Mouse (Mus musculus): Measurements from ENCODE around the gene Mfsd11. TPM values are rescaled to one million over a fixed set of nuclear protein-coding genes. Genes with fewer than 3 reads are reported as not detected.

The Mfsd11 gene
- polyA plus RNA-seq, 1 experiment from 2014 or later: 40.6 TPM

GRCm38 (mm10) chr11:116849587-116849986, 2.7 kb upstream of the Mfsd11 start:
- H3K27me3 ChIP-seq (ENCODE audit: control insufficient read depth, insufficient read depth, low read length): no peaks in the 10 kb centered on the region
- H3K4me1 ChIP-seq (ENCODE audit: control insufficient read depth, insufficient read depth, low read length): peaks cover 20% of the 10 kb centered on the region
- no peak overlapping the region for H3K4me3 ChIP-seq (ENCODE audit: low read depth, low read length)
- H3K9me3 ChIP-seq (ENCODE audit: control insufficient read depth, low read length): no peaks in the 10 kb centered on the region
- no peak overlapping the region for H3K4me2 ChIP-seq (ENCODE audit: low read depth, low read length)
- no peak overlapping the region for H3K9ac ChIP-seq (replicated peaks; ENCODE audit: low read depth, low read length)
- H3K36me3 ChIP-seq (ENCODE audit: control insufficient read depth, insufficient read depth, low read length): peaks cover 6% of the 10 kb centered on the region; the same call in 1 of the 2 replicates
- H3K27ac ChIP-seq (ENCODE audit: low read depth, low read length): no peak overlapping the region
- ATAC-seq (ENCODE audit: low read depth): no peak

DNA sequence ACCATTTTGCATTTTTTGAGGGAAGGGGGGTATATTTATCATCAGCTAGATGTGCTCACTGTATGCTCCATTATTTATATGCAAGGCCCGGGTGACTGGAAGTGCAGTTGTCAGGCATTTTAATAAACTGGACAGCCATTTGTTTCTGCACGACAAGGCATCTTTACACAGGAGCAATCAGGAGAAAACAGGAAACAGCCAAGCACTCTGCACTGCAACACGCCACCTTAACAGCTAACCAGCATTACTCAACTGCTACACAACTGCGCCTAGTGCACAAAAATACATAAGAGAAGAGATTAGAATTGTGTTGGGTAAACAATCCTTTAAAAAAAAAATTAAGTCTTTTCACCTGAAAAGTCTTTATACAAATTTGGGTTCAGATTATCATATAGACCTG, 2.2 kb upstream of the Mfsd11 start:
- Histone ChIP-seq H3K4me1 (ENCODE audit: control insufficient read depth, insufficient read depth, low read length) (peaks cover 24% of the 10 kb centered on the region; the same call in 1 of the 2 replicates), H3K36me3 (ENCODE audit: control insufficient read depth, insufficient read depth, low read length) (peaks cover 6% of the 10 kb centered on the region; the same call in 1 of the 2 replicates), H3K4me3 (ENCODE audit: low read depth, low read length) (no peak overlapping the region), H3K27me3 (ENCODE audit: control insufficient read depth, insufficient read depth, low read length) (no peaks in the 10 kb centered on the region), H3K4me2 (ENCODE audit: low read depth, low read length) (peak overlapping the region; percentile 26; the same call in 1 of the 2 replicates), H3K9me3 (ENCODE audit: control insufficient read depth, low read length) (no peaks in the 10 kb centered on the region), H3K9ac (replicated peaks; ENCODE audit: low read depth, low read length) (no peak overlapping the region), H3K27ac (ENCODE audit: low read depth, low read length) (no peak overlapping the region)
- ATAC-seq (ENCODE audit: low read depth): no peak
- 62% methylated on average over 4 of the region's 4 CpGs for WGBS

GRCm38 (mm10) chr11:116850833-116851477, 1.3 kb upstream of the Mfsd11 start:
- Histone ChIP-seq H3K4me1 (ENCODE audit: control insufficient read depth, insufficient read depth, low read length) (peaks cover 28% of the 10 kb centered on the region; the same call in 1 of the 2 replicates), H3K36me3 (ENCODE audit: control insufficient read depth, insufficient read depth, low read length) (peaks cover 6% of the 10 kb centered on the region; the same call in 1 of the 2 replicates), H3K4me3 (ENCODE audit: low read depth, low read length) (peak overlapping the region; percentile 98), H3K27ac (ENCODE audit: low read depth, low read length) (no peak overlapping the region), H3K4me2 (ENCODE audit: low read depth, low read length) (peak overlapping the region; percentile 96), H3K9me3 (ENCODE audit: control insufficient read depth, low read length) (no peaks in the 10 kb centered on the region), H3K27me3 (ENCODE audit: control insufficient read depth, insufficient read depth, low read length) (no peaks in the 10 kb centered on the region), H3K9ac (replicated peaks; ENCODE audit: low read depth, low read length) (peak overlapping the region; percentile 96)
- ATAC-seq (ENCODE audit: low read depth): no peak
- 52% methylated on average over 6 of the region's 6 CpGs for WGBS

- Histone ChIP-seq H3K4me3 (ENCODE audit: low read depth, low read length) (peak overlapping the region; percentile 98), H3K4me1 (ENCODE audit: control insufficient read depth, insufficient read depth, low read length) (peaks cover 28% of the 10 kb centered on the region; the same call in 1 of the 2 replicates), H3K9me3 (ENCODE audit: control insufficient read depth, low read length) (no peaks in the 10 kb centered on the region), H3K4me2 (ENCODE audit: low read depth, low read length) (peak overlapping the region; percentile 96), H3K36me3 (ENCODE audit: control insufficient read depth, insufficient read depth, low read length) (peaks cover 6% of the 10 kb centered on the region; the same call in 1 of the 2 replicates), H3K27ac (ENCODE audit: low read depth, low read length) (peak overlapping the region; percentile 97), H3K27me3 (ENCODE audit: control insufficient read depth, insufficient read depth, low read length) (no peaks in the 10 kb centered on the region), H3K9ac (replicated peaks; ENCODE audit: low read depth, low read length) (peak overlapping the region; percentile 96)
- under 1% methylated on average over 29 of the region's 29 CpGs for WGBS
- ATAC-seq (ENCODE audit: low read depth): peak; percentile 0; the same call in 1 of the 2 replicates
These were observed 507 bp upstream of the Mfsd11 start for GRCm38 (mm10) chr11:116851576-116852290.

DNA sequence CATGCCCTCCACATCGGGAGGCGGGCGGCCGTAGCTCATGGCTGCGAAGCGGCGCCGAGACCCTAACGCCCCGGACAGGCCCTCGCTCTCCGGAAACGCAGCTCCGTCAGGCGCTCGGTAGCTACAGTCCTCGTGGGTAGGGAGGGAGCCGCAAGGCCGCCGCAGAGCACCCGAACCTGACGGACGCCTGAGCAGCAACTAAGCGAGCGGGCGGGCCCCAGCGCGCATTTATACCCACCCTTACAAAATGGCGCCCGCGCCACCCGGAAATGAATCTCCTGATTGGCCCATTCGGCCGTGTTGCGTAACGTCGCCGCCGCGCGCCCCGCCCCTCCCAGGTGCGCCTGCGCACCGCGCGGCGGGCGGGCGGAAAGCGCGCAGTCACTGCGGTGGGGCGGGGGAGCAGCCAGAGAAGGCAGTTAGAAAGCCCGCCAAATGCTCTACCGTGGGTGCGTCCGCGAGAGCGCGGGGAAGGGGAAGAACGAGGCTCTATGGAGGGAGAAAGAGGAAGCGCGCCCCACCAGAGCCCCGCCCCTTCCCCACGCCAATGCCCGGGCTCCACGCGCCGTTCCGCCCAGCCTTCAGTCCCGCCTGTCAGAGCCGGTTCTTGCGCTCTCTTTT, 761 bp downstream of the Mfsd11 start, which contains the start of gene Srsf2:
TSS of gene Srsf2 (minus strand) at position 204 of the 621 bp plus-strand sequence.
- Histone ChIP-seq H3K36me3 (ENCODE audit: control insufficient read depth, insufficient read depth, low read length) (peaks cover 6% of the 10 kb centered on the region; the same call in 1 of the 2 replicates), H3K27me3 (ENCODE audit: control insufficient read depth, insufficient read depth, low read length) (no peaks in the 10 kb centered on the region), H3K27ac (ENCODE audit: low read depth, low read length) (peak within 1 kb of the TSS; percentile 97), H3K9ac (replicated peaks; ENCODE audit: low read depth, low read length) (peak within 1 kb of the TSS; percentile 96), H3K4me2 (ENCODE audit: low read depth, low read length) (peak within 1 kb of the TSS; percentile 96), H3K4me1 (ENCODE audit: control insufficient read depth, insufficient read depth, low read length) (peaks cover 28% of the 10 kb centered on the region; the same call in 1 of the 2 replicates), H3K4me3 (ENCODE audit: low read depth, low read length) (peak within 1 kb of the TSS; percentile 98), H3K9me3 (ENCODE audit: control insufficient read depth, low read length) (no peaks in the 10 kb centered on the region)
- WGBS: under 1% methylated on average over 65 of the region's 74 CpGs
- peak; percentile 90 for ATAC-seq (ENCODE audit: low read depth)

DNA sequence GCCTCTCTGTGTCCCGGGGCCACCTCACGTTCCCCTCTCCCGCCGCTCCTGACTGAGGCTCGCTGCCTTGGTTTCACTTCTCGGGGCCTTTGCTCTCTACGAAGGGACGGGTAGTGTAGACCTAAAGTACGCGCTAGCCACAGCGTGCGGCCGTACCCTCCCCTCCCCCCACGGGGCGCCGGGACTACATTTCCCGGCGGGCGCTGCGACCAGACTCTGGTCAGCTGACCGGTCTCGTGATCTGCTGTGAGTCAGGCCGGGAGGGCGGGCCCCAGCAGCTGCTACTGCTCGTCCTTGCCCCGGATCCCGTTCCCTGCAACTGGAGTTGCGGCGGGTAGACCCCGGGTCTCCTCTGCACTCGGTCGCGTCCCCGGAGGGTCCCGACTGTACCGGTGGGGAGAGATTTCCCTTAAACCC, 1.3 kb downstream of the Mfsd11 start:
- peaks cover 6% of the 10 kb centered on the region; the same call in 1 of the 2 replicates for H3K36me3 ChIP-seq (ENCODE audit: control insufficient read depth, insufficient read depth, low read length)
- H3K4me3 ChIP-seq (ENCODE audit: low read depth, low read length): peak overlapping the region; percentile 98
- H3K9me3 ChIP-seq (ENCODE audit: control insufficient read depth, low read length): no peaks in the 10 kb centered on the region
- H3K27me3 ChIP-seq (ENCODE audit: control insufficient read depth, insufficient read depth, low read length): no peaks in the 10 kb centered on the region
- peak overlapping the region; percentile 52 for H3K4me2 ChIP-seq (ENCODE audit: low read depth, low read length)
- H3K9ac ChIP-seq (replicated peaks; ENCODE audit: low read depth, low read length): peak overlapping the region; percentile 96
- WGBS: 0% methylated on average over 35 of the region's 36 CpGs
- H3K4me1 ChIP-seq (ENCODE audit: control insufficient read depth, insufficient read depth, low read length): peaks cover 28% of the 10 kb centered on the region; the same call in 1 of the 2 replicates
- ATAC-seq (ENCODE audit: low read depth): peak; percentile 91
- peak overlapping the region; percentile 97 for H3K27ac ChIP-seq (ENCODE audit: low read depth, low read length)

- ATAC-seq (ENCODE audit: low read depth): no peak
- no peak overlapping the region; the same call in 1 of the 2 replicates for H3K27ac ChIP-seq (ENCODE audit: low read depth, low read length)
- WGBS: 39% methylated on average over 10 of the region's 10 CpGs
- H3K4me3 ChIP-seq (ENCODE audit: low read depth, low read length): peak overlapping the region; percentile 98
- peak overlapping the region; percentile 96 for H3K9ac ChIP-seq (replicated peaks; ENCODE audit: low read depth, low read length)
- peak overlapping the region; percentile 52 for H3K4me2 ChIP-seq (ENCODE audit: low read depth, low read length)
- peaks cover 11% of the 10 kb centered on the region; the same call in 1 of the 2 replicates for H3K36me3 ChIP-seq (ENCODE audit: control insufficient read depth, insufficient read depth, low read length)
- no peaks in the 10 kb centered on the region for H3K9me3 ChIP-seq (ENCODE audit: control insufficient read depth, low read length)
- peaks cover 28% of the 10 kb centered on the region; the same call in 1 of the 2 replicates for H3K4me1 ChIP-seq (ENCODE audit: control insufficient read depth, insufficient read depth, low read length)
- no peaks in the 10 kb centered on the region for H3K27me3 ChIP-seq (ENCODE audit: control insufficient read depth, insufficient read depth, low read length)
These were observed 2.0 kb downstream of the Mfsd11 start for GRCm38 (mm10) chr11:116854279-116854678.

- no peak overlapping the region for H3K4me2 ChIP-seq (ENCODE audit: low read depth, low read length)
- no peak overlapping the region for H3K4me3 ChIP-seq (ENCODE audit: low read depth, low read length)
- H3K36me3 ChIP-seq (ENCODE audit: control insufficient read depth, insufficient read depth, low read length): peaks cover 21% of the 10 kb centered on the region
- no peak overlapping the region for H3K9ac ChIP-seq (replicated peaks; ENCODE audit: low read depth, low read length)
- peaks cover 13% of the 10 kb centered on the region; the same call in 1 of the 2 replicates for H3K4me1 ChIP-seq (ENCODE audit: control insufficient read depth, insufficient read depth, low read length)
- WGBS: 85% methylated on average over 12 of the region's 12 CpGs
- no peaks in the 10 kb centered on the region for H3K9me3 ChIP-seq (ENCODE audit: control insufficient read depth, low read length)
- H3K27ac ChIP-seq (ENCODE audit: low read depth, low read length): no peak overlapping the region
- H3K27me3 ChIP-seq (ENCODE audit: control insufficient read depth, insufficient read depth, low read length): no peaks in the 10 kb centered on the region
- ATAC-seq (ENCODE audit: low read depth): no peak
These were observed 5.1 kb downstream of the Mfsd11 start for GRCm38 (mm10) chr11:116857183-116857850.

Data from neural tube, embryonic 14.5 days (tissue).